Mouse (Mus musculus) testis, adult 2 months (tissue): ENCODE measurements around the gene Hils1.

Experiments used
- CTCF ChIP-seq: fragments of 200-500 bp; IDR thresholded peaks from 2 replicates; pipeline ENCODE4 v1.5.1; 2012; ENCODE audit warnings: low read depth, mild to moderate bottlenecking, inconsistent platforms, low read length, moderate library complexity; ENCODE audit not compliant: control insufficient read depth, insufficient read depth, insufficient replicate concordance
- POLR2A ChIP-seq: fragments of 200-500 bp; IDR thresholded peaks from 2 replicates; pipeline ENCODE4 v1.6.1; 2012; ENCODE audit warnings: low read depth, mild to moderate bottlenecking, inconsistent platforms, low read length, moderate library complexity; ENCODE audit not compliant: control insufficient read depth

DNA sequence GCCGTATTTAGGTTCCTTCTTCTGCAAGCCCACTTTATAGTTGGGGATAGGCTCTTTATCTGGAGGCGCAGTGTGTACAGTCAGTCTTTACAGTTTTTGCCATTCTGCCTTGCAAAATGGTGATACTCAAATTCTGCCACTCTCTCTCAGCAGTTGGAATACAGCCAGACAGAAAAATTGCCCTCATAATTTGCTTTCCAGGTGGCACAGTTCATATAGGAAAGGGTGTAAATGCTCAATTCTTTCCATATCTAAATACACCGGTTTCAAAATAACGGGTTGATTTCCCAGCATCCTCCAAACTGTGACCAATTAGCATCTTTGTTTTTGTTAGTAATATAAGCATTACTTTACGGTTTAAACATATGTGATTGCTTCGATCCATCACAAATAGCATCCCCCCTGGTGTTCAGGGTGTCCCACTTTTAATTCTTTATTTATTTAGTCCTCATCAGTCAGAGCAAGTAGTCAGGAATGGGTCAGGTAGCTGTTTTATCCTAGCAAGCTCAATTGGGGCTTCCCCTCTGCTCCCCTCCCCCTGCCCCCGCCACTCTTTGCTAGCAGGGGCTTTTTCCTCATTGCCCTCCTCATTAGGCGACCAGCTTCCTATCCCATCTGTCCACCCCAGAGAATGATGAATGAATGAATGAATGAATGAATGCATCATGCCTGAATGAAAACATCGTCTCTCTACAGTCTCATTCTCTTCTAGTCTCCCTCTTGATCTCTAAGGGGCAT, 11.0 kb downstream of the Hils1 start:
- TF ChIP-seq POLR2A (no peak), CTCF (no peak)
